ENCODE assay signal across 8 mouse cellular contexts in genomic region chr9:47529182-47529581, GRCm38 (mm10). TPM values are rescaled to one million over a fixed set of nuclear protein-coding genes. Genes with fewer than 3 reads are reported as not detected.
DNase-seq lines count a peak whose midpoint lies in the region; ATAC-seq and TF ChIP-seq lines count a peak whose summit lies in the region.

No protein-coding gene starts in this region.

- no peak overlapping the region for H3ac ChIP-seq in myocyte (ENCODE audit: control insufficient read depth, insufficient read length)

- WGBS in kidney, embryonic 16.5 days: 4% methylated on average over 11 of the region's 11 CpGs
- whole genome bisulfite sequencing in embryonic facial prominence, embryonic 12.5 days: 2% methylated on average over 11 of the region's 11 CpGs
- WGBS in intestine, embryonic 15.5 days: 8% methylated on average over 11 of the region's 11 CpGs

- ATAC-seq in kidney, embryonic 16.5 days (ENCODE audit: low FRiP score, low TSS enrichment): no peak
- ATAC-seq in embryonic facial prominence, embryonic 12.5 days (ENCODE audit: insufficient number of reproducible peaks, insufficient read depth, low FRiP score, low TSS enrichment): no peak
- no peak for ATAC-seq in intestine, embryonic 15.5 days

- H3K27me3 ChIP-seq in kidney, embryonic 16.5 days (ENCODE audit: insufficient read depth, low read length): peaks cover 15% of the 10 kb centered on the region
- H3K27me3 ChIP-seq in embryonic facial prominence, embryonic 12.5 days: no peaks in the 10 kb centered on the region
- H3K27me3 ChIP-seq in intestine, embryonic 15.5 days (replicated peaks): peaks cover 27% of the 10 kb centered on the region
- no peaks in the 10 kb centered on the region for H3K27me3 ChIP-seq in myocyte (ENCODE audit: control insufficient read depth, insufficient read depth, insufficient read length)

- TF ChIP-seq POLR2A in myocyte (IDR thresholded peaks at IDR 0.05; ENCODE audit: insufficient read length, low read depth): no peak

- H3K36me3 ChIP-seq in kidney, embryonic 16.5 days (ENCODE audit: insufficient read depth, low read length): no peaks in the 10 kb centered on the region
- H3K36me3 ChIP-seq in embryonic facial prominence, embryonic 12.5 days: no peaks in the 10 kb centered on the region
- no peaks in the 10 kb centered on the region for H3K36me3 ChIP-seq in intestine, embryonic 15.5 days
- no peaks in the 10 kb centered on the region for H3K36me3 ChIP-seq in myocyte (ENCODE audit: control insufficient read depth, insufficient read depth)

- H3K79me2 ChIP-seq in myocyte (ENCODE audit: control insufficient read depth, insufficient read depth): peaks cover 23% of the 10 kb centered on the region

- peak overlapping the region; percentile 66 for H3K4me3 ChIP-seq in kidney, embryonic 16.5 days (ENCODE audit: low read length)
- H3K4me3 ChIP-seq in embryonic facial prominence, embryonic 12.5 days: peak overlapping the region; percentile 76
- H3K4me3 ChIP-seq in intestine, embryonic 15.5 days (replicated peaks): peak overlapping the region; percentile 54
- peak overlapping the region; percentile 60 for H3K4me3 ChIP-seq in myocyte

- H3K27ac ChIP-seq in kidney, embryonic 16.5 days (ENCODE audit: low read length): peak overlapping the region; percentile 90
- peak overlapping the region; percentile 88; the same call in 1 of the 2 replicates for H3K27ac ChIP-seq in embryonic facial prominence, embryonic 12.5 days
- H3K27ac ChIP-seq in intestine, embryonic 15.5 days: no peak overlapping the region

- DNase-seq in kidney, postnatal 25 days: no peak
- DNase-seq in urinary bladder, postnatal 4 days (ENCODE audit: low spot score in 2 of 2): no peak
- DNase-seq in spleen, adult 12 weeks (ENCODE audit: low spot score): no peak
- no peak for DNase-seq in cerebellum, postnatal 4 days (ENCODE audit: low spot score in 2 of 2)

- peak overlapping the region; percentile 75 for H3K9ac ChIP-seq in kidney, embryonic 16.5 days (replicated peaks; ENCODE audit: low read length)
- H3K9ac ChIP-seq in embryonic facial prominence, embryonic 12.5 days: 0 out of 2 replicates have a peak overlapping the region, but pooled peaks have one; percentile 49
- H3K9ac ChIP-seq in intestine, embryonic 15.5 days: no peak overlapping the region

- peak overlapping the region; percentile 94 for H3K4me2 ChIP-seq in kidney, embryonic 16.5 days (replicated peaks; ENCODE audit: low read depth, low read length)
- H3K4me2 ChIP-seq in embryonic facial prominence, embryonic 12.5 days (replicated peaks): peak overlapping the region; percentile 74
- peak overlapping the region; percentile 99 for H3K4me2 ChIP-seq in intestine, embryonic 15.5 days (replicated peaks)
- peak overlapping the region; percentile 87 for H3K4me2 ChIP-seq in myocyte (ENCODE audit: low read depth)

- peaks cover 19% of the 10 kb centered on the region for H3K4me1 ChIP-seq in kidney, embryonic 16.5 days (ENCODE audit: insufficient read depth, low read length)
- peaks cover 21% of the 10 kb centered on the region for H3K4me1 ChIP-seq in embryonic facial prominence, embryonic 12.5 days
- H3K4me1 ChIP-seq in intestine, embryonic 15.5 days (replicated peaks): peaks cover 13% of the 10 kb centered on the region

- no peaks in the 10 kb centered on the region for H3K9me3 ChIP-seq in kidney, embryonic 16.5 days (ENCODE audit: low read length)
- H3K9me3 ChIP-seq in embryonic facial prominence, embryonic 12.5 days: no peaks in the 10 kb centered on the region
- no peaks in the 10 kb centered on the region for H3K9me3 ChIP-seq in intestine, embryonic 15.5 days

TF ChIP-seq in myocyte, 11 proteins besides CTCF, POLR2A, EP300 and RAD21:
- no peak for TF ChIP-seq CEBPB (IDR thresholded peaks at IDR 0.05; ENCODE audit: insufficient read depth, poor library complexity, severe bottlenecking)
- TF ChIP-seq MYOD1 (IDR thresholded peaks at IDR 0.05; ENCODE audit: control insufficient read depth in 1 of 3, insufficient read length in 2 of 3, low read depth in 2 of 3): no peak
- no peak for TF ChIP-seq SRF (IDR thresholded peaks at IDR 0.05; ENCODE audit: control insufficient read depth, insufficient read length, low read depth)
- TF ChIP-seq REST (IDR thresholded peaks at IDR 0.05; ENCODE audit: insufficient read depth, insufficient read length): no peak
- TF ChIP-seq MYOG (IDR thresholded peaks at IDR 0.05; ENCODE audit: control insufficient read depth in 1 of 3, insufficient read depth in 1 of 3, insufficient read length in 2 of 3, low read depth in 2 of 3): no peak
- TF ChIP-seq USF1 (IDR thresholded peaks at IDR 0.05; ENCODE audit: low read depth): no peak
- no peak for TF ChIP-seq TCF12 (IDR thresholded peaks at IDR 0.05; ENCODE audit: insufficient read depth, poor library complexity, severe bottlenecking)
- no peak for TF ChIP-seq POLR2AphosphoS2 (IDR thresholded peaks at IDR 0.05; ENCODE audit: insufficient read length, low read depth)
- no peak for TF ChIP-seq E2F4 (IDR thresholded peaks at IDR 0.05; ENCODE audit: insufficient read depth)
- no peak for TF ChIP-seq TCF3 (IDR thresholded peaks at IDR 0.05; ENCODE audit: insufficient read length, low read depth)

RNA-seq across cellular contexts. Expression of gene Cadm1, which starts 0.8 kb away (rescaled TPM):
- polyA plus RNA-seq in kidney, embryonic 16.5 days (2015; fragmentation: Nextera tagmentation; extraction: Ambion mirVana): 64.7 and 73.2 TPM in 2 replicates
- polyA plus RNA-seq in embryonic facial prominence, embryonic 12.5 days (2016; fragmentation: Nextera tagmentation; extraction: Ambion mirVana): 73.9 and 77.4 TPM in 2 replicates
- 43.9 and 45.7 TPM in 2 replicates for polyA plus RNA-seq in intestine, embryonic 15.5 days (2015; fragmentation: Nextera tagmentation; extraction: Ambion mirVana)
- polyA plus RNA-seq in myocyte (2012; fragmentation: generic; extraction: Trizol): 9.3 TPM
